Mouse (Mus musculus): ENCODE measurements around the gene Cds2.

DNA sequence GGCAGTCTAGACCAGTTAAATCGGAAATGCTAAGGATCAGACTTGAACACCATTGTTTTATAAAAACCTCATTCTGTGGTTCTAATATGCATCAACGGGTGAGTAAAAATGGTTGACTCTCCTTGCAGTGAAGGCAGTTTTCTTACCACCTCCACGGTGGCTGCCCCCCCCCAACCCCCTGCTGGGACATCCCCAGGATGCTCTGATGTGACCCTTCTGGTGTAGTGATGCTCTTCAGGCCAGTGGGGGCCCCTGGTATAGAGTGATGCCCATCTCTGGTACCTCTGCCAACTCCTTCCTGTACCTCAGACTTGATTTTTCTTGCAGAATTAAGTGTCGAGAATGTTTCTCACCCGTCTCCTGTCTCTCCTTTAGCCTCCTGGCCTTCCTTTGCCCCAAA lies 49.7 kb downstream of the Cds2 start:
- TF ChIP-seq EP300 (IDR thresholded peaks at IDR 0.05; ENCODE audit: insufficient read depth, low read depth, low read length): no peak
- TF ChIP-seq POLR2A (IDR thresholded peaks at IDR 0.05; ENCODE audit: insufficient read depth, low read depth, low read length): no peak
